Mouse (Mus musculus) ovary, postnatal 10 days (tissue): ENCODE results near the gene Cfap74.

Experiments
- DNase-seq: peaks from one replicate; pipeline ENCODE4 v3.0.0; 2022; ENCODE audit warnings: low spot score

Gene Cfap74

DNA sequence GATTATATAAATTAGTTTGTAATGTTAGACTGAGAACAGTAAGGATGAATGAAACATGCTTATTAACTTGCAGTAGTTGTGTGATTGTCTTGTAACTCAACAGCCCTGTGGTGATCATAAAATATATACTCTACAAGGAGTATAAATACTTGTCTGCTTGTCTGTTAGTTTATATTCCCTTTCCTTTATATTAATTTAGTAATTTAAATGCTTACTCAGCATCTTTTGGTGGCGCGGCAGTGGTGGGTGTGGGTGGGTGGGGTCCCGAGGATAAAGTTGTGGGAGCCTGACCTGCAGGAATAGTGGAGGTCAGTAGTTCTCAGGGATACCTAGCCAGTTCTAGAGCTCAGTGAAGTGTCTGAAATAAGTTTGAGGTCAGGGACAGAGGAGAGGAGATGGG lies 89.0 kb downstream of the Cfap74 start:
- DNase-seq = no peak

DNA sequence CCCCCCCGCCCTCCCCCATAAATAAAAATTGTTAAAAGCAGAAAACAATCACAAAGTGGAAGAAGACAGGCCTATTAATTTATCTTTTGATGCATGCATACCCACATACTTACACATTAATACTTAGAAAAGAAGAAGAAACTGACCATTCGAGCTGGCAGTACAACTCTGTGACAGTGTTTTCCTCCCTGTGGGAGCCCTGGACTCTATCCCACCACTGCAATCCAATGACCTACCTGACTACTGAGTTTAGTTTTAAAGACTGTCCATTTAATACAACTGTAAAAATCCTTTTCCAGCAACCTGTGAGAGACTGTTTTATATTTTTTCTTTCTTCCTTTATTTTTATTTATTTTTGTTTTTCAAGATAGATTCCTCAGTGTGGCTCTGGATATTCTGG lies 92.1 kb downstream of the Cfap74 start:
- DNase-seq = no peak

DNA sequence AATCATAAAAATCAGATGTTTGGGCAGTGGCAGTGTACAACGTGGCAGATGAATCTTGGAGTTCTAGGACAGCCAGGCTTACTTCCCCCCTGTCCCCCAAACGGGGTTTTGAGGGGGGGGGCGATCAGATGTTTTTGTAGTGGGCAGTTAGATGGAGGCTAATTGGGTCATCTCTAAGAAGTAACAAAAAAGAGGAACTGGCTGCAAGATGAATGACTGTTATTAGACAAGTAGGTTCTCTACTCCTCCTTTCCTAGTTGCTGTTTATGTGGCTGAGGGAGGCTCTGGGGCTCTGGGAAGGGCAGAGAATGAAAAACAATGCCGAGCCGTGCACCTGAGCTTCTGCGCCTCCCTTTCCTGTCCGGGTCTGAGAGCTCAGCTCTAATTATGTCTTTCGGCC lies 96.1 kb downstream of the Cfap74 start:
- DNase-seq = no peak

DNA sequence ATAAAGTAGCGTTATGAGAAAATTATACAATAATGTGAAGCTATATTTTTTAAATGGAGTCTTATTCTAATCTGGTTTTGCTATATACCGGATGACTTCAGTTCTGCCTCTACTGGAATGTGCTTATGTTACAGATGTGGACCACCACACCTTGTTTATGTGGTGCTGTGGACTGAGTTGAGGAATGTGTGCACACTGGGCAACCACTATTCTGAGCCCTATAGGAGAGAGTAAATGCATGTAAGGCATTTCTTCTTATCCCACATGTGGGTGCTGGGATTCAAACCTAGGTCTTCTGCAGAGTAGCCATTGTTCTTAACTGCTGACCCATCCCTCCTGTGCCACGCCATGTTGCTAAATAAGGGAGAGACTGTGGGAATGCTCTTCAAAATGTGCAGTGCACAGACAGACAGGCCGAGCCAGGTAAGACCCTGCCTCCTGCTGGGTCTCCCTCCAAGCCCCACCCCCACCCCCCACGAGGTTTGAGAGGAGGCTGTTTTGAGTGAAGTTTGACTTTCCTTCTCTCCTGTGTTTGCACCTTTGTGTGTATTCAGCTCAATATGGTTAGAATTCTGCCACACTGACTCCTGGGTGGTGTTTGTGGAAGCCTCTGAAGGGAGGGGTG lies 96.8 kb downstream of the Cfap74 start:
- DNase-seq = no peak

DNA sequence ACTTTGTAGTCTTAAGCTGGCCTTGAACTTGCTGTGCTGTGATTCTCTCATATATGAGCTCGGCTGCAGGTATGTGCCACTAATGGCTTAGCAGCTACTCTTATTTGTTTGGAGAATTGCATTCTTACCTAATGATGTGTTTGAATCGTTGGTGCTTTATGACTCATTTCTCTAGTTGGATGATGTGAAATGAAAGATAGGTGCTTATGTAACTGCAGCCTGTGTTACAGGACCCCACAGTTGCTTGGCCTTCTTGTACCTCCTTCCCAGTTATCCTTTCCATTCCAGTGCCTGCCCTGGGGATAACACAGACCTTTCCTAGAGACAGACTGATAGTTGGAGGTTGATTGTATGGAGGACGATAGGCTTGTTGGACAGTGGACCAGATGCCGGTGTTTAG lies 99.6 kb downstream of the Cfap74 start:
- no peak for DNase-seq

DNA sequence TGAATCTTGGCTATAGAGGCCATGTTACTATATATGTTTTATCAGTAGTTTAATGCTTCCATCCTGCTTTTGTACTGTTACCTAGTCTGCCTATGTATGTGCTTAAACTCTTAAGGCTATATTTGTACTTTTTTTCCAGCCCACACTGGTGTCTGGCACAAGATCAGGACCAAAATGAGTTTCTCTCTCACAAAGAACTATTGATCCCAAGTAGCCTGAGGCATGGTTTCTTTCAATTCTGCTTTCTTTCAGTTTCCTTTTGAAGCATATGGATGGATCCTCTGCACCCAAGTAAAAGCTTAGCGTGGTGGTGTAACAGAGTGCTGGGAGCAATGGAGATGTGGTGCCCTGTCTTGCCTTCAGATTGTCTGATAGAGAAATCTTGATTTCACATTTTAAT lies 102.0 kb downstream of the Cfap74 start:
- no peak for DNase-seq

DNA sequence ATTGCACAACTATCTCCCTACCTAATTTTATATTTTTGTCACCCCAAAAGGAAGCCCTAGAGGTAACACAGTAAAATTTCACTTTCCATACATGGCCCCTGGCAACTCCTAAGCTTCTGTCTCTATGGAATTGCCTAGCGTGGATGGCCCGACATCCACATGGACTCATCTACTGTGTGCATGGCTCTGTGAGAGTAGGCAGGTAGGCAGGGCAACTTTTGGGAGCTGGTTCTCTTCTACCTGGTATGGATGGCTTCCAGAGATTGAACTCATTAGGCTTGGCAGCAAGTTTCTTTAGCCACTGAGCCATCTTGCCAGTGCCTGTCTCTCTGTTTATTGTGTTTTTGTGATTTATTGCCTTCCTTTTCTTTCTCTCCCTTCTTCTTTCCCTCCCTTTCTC lies 105.8 kb downstream of the Cfap74 start:
- DNase-seq = no peak
